Mouse (Mus musculus) cerebellum, postnatal 10 days (tissue): ENCODE measurements around the gene Rpl27.
A peak's percentile ranks its signal among the peaks of the same experiment; 100 is the strongest.
"Not testable (repeated sequence)": the region's sequence is repeated elsewhere in the genome, so short reads cannot be mapped to it uniquely, and the experiment has no call there.

Experiments
- DNase-seq, 2 experiments: peaks; one replicate each; pipeline ENCODE4 v3.0.0; 2021; ENCODE audit warnings: mixed read lengths in 2 of 2

Rpl27 gene

DNA sequence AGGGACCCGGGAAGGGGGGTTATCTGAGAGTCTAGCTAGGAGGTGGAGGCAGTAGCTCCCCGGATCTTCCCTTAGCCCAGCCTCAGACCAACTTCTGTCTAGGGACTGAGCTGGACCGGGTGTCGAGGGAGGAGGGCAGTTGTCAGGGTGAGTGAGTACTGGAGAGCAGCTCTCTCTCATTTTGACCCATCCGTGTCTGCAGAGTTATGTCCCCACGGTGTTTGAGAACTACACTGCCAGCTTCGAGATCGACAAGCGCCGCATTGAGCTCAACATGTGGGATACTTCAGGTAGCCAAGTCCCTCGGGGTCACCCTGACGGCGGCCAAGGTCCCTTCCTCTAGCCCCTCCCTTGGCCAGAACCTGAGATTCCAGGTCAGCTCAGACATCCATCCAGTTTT lies 26.6 kb downstream of the Rpl27 start:
- DNase-seq = peak in 1 of 2 experiments; percentile 46

DNA sequence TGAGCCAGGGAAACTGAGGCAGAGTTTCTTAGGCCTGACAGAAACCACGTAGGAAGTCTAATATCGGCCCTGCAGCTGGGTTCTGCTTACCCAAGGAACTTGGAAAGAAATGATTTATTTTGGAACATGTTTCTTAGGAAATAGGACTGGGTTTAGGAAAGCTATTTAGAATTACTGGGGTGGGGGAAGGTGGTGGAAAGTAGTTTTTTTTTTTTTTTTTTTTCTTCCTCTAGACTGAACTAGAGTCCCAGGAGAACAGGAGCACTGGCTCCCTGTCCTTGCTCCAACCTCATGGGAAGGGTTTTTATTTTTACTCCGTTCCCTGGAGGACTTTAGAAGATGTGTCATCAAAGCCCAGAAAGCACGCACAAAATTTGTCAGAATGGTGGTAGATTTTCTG lies 27.1 kb downstream of the Rpl27 start:
- no peak for DNase-seq

- DNase-seq = no peak
Observed at GRCm38 (mm10) chr11:101470206-101470605, 28.1 kb downstream of the Rpl27 start.

GRCm38 (mm10) chr11:101471926-101472325 lies 29.8 kb downstream of the Rpl27 start:
- peak; percentile 60 to 75 for DNase-seq

- peak; percentile 75 to 82 for DNase-seq
Observed at GRCm38 (mm10) chr11:101472336-101472735, 30.2 kb downstream of the Rpl27 start.

DNA sequence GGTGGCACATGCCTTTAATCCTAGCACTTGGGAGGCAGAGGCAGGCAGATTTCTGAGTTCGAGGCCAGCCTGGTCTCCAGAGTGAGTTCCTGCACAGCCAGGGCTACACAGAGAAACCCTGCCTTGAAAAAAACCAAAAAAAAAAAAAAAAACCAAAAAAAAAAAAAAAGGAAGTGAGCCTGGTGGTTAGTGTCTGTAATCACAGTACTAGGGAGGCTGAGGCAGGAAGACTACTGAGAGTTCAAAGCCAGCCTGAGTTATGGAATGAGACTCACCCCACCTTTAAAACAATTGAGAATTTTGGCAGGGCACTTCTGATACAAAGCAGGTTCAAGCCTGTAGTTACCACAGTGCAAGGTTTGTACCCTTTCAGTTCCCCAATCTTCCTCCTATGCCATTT lies 31.6 kb downstream of the Rpl27 start:
- DNase-seq = not testable (repeated sequence)

DNA sequence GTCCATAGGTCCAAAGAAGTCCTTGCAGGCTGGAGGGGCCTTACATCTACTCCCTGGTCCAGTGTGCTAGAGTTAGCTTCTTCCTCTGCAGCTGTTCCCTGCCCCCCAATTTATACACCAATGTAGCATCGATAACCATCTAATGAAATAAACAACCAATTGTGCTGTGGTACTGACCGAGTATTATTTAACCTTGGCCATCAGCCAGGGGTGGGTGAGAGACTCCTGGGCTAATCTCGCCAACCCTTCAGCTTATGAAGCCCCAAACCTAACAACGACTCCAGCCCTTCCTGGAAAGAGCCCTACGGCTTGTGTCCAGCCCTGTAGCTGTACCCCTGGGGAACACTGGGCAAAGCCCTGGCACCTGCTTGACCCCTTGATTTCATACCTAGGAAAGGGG lies 32.2 kb downstream of the Rpl27 start:
- peak; percentile 28 to 47 for DNase-seq

- not testable (repeated sequence) for DNase-seq
Observed at GRCm38 (mm10) chr11:101476361-101476760, 34.3 kb downstream of the Rpl27 start.

- peak; percentile 83 to 90 for DNase-seq
Observed at GRCm38 (mm10) chr11:101477194-101477551, 35.1 kb downstream of the Rpl27 start.

DNA sequence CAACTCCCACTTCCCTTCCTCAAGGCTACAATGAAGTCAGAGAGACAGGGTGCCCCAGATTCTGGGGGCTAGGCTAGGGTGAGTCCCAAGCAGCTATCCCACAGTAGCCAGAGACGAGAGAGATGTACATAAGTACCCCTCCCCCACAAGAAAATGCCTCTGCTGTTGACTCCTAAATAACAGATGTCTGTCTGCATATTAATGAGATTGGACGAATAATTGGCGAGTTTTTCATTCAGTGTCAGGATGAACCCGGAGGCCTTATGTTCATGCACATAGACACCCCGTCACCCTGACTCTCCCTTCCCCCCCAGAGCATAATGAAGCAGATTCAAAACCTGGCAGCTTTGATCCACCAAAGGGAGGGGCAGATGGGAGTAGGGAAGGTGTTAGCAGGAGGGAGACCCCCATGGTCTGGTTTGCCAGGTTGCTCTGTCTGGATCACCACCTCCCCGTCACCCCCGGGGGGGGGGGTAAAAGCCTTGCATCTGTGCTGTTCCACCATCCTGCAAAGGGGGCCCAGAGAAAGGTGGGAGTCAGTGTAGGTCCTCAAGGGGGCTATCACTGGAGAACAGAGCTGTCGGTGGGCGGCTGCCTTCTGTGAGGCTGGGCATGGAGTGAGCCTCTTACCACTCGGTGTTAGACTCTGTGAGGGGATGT lies 35.6 kb downstream of the Rpl27 start:
- DNase-seq = peak; percentile 78 to 85

- DNase-seq = peak; percentile 59 to 71
Observed at GRCm38 (mm10) chr11:101479171-101479635, 37.1 kb downstream of the Rpl27 start.

DNA sequence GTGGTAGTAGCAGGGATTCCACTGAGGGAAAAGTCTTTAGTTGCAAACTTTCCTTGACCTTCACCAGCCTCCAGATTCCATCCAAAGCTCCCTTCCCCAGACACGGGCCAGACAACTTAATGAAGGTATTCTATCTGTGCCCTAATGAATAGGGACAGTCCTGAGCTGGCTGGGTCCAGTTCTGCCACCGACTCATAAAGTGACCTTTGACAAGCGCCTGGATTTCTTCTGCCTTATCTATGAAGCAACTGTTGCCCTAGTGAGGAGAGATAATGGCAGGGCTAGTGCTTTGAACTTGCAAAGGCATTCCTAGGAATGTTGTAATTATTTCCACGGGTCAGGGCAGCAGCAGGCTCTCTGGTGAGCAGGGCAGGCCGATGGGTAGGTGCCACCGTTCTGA lies 38.8 kb downstream of the Rpl27 start:
- no peak for DNase-seq

- no peak for DNase-seq
Observed at GRCm38 (mm10) chr11:101483804-101484203, 41.7 kb downstream of the Rpl27 start.

- no peak for DNase-seq
Observed at GRCm38 (mm10) chr11:101484245-101484644, 42.1 kb downstream of the Rpl27 start.

DNA sequence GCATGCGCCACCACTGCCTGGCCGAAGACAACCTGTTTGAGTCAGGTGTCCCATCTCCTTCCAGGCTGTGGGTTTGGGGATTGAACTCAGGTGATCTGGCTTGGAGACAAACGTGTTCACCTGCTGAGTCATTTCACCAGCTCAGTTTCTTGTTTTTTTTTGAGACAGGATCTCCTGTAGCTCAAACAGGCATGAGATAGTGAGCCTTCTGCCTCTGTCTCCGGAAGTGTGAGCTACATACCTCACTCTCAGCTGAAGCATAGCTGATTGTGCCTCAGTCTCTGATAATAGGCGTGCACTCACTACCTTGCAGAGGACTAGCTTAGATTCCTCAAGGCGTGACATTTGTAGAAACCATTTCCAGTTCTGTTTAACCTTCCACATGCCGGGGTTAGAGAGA lies 42.7 kb downstream of the Rpl27 start:
- DNase-seq = no peak

GRCm38 (mm10) chr11:101485509-101486028 lies 43.5 kb downstream of the Rpl27 start:
- DNase-seq = no peak

- no peak for DNase-seq
Observed at GRCm38 (mm10) chr11:101486126-101486525, 44.0 kb downstream of the Rpl27 start.
